Mouse (Mus musculus) thymus, postnatal 4 days (tissue): Measurements from ENCODE around the gene Kcnma1.

Experiments
- DNase-seq: peaks from one replicate; pipeline ENCODE4 v3.0.0; 2021

The Kcnma1 gene

GRCm38 (mm10) chr14:24014391-24014790 lies at the start of gene Kcnma1:
TSS of gene Kcnma1 (minus strand) at chr14:24014491.
- no peak for DNase-seq

- peak; percentile 24 for DNase-seq
Observed at GRCm38 (mm10) chr14:24059747-24060146, 45.5 kb upstream of the Kcnma1 start.

GRCm38 (mm10) chr14:24059287-24059686 lies 45.0 kb upstream of the Kcnma1 start:
- no peak for DNase-seq

GRCm38 (mm10) chr14:24051821-24052220 lies 37.5 kb upstream of the Kcnma1 start:
- no peak for DNase-seq

GRCm38 (mm10) chr14:24036609-24037008 lies 22.3 kb upstream of the Kcnma1 start:
- DNase-seq: no peak

DNA sequence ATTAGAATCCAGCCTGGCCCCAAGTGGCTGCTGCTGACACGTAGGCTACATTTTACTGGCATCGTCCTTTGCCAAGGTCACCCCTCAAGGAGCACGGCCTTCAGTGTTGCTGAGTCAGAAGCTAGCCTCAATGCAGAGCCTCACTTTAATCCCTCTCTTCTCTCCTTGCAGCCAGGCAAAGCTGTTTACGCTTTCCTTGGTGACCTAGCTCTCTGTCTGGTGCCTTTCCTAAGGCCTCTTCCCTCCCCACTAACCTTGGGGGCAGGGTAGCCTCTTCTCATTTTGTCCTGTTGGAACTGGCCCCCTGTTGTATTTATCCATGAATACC lies 21.9 kb upstream of the Kcnma1 start:
- no peak for DNase-seq

GRCm38 (mm10) chr14:24035486-24036207 lies 21.4 kb upstream of the Kcnma1 start:
- no peak for DNase-seq

DNA sequence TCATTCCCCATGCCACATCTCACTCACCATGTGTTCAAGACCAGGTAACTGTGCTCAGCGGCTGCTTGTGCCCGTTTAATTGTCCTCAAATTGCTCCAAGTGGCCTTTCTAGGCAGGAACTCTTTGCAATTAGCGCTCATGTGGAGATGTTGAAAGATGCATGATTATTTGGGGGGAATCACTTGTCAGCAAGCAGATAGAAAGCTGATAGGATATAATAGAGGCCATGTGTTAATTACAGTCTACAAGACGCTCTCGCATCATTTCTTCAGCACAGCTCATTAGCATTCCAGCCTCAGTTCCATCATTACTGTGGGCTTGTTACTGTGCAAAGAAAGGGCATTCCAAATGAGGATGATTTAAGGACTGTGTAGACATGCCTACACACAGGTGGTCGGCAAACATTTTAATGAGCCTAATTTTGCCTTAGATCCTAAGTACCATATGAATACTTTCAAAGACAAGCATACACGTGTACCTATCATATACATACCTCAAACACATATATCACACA lies 18.6 kb upstream of the Kcnma1 start:
- DNase-seq: no peak

DNA sequence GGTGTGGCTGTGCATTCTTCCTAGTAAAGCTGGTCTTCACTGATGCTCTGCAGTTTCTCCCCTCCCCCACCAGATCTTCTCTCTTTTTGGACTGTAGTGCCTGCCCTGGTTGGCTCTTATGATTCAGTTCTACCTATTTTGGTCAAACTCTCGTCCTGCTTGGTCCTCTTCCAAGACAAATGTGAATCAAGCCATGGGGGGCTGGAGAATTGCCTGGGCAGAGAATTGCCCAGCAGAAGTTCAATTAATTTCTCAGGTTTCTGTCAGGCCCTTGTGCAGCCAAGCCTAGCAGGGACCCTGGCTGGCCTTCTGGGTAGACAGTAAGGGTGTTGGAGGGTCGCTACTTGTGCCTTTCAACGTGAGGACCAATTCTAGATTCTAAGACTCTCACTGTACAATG lies 17.9 kb upstream of the Kcnma1 start:
- no peak for DNase-seq

DNA sequence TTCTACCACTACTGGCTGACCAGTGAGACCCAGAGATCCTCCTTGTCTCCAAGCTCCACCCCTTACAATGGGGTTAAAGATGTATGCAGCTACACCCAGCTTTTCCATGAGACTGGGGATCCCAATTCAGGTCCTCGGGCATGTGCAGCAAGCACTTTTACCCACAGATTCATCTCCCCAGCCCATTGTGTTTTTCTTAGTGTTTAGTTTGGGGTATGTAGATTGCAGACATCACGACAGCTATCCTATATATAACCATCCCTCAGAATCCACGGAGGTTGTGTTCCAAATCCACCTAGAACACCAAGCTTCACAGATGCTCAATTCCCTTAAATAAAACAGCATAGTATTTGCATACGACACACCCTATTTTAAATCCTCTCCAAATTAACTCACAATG lies 6.4 kb upstream of the Kcnma1 start:
- no peak for DNase-seq

GRCm38 (mm10) chr14:24009978-24010377 lies 4.3 kb downstream of the Kcnma1 start:
- DNase-seq: no peak

DNA sequence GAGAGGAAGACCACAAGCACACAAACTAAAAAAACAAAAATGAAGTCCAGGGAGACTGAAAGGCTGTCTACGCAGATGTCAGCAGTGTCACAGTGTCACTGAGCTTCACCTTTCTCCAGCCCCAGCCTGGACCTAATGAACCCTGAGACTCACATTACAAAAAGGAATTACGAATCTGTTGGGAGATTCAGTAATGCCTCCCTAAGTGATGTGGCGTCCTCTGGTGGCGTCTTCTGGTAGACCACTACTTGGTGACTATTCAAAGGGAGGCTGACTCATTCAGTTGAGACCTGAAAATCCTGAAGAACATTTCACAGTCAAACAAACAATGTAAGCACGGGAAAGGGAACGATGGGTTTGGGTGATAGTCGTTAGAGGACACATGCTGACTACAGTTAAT lies 6.0 kb downstream of the Kcnma1 start:
- peak; percentile 52 for DNase-seq

GRCm38 (mm10) chr14:24006276-24006675 lies 8.0 kb downstream of the Kcnma1 start:
- DNase-seq: no peak

DNA sequence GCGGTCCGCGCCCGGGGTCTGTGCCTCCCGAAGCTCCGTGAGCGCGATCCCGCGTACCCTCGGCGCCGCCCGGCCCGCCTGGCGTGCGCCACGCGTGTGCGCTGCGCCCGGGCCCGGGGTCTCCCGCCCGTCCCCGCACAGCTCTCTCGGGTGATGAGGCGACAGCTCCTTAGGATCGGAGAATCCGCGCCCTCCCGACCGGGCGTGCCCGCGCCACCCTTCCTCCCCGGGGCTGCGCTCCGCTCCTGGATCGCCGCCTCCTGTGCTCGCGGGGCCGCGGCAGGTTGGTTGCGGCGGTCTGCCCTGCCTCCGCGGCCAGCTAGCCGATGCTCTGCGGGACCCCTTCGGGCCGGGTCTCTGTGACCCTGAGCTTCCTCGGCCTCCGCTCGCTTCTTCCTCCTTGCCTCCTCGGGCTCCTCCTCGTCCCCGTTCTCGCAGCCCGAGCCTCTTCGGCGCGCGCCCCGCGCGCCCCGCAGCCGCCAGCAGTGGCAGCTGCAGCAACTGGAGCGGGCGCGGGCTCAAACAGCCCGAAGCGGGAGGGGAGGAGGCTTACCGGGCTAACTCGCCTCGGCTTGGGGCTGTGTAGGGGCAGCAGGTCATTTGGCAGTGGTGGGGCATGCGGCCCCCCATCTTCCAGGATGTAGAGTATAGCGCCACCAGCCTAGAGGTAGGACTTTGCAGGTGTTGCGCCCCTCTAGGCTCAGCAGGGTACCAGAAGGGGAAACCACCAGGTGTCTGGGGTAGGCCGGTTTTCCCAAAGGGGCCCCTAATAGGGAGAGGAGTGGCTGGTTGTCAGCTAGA lies 9.6 kb downstream of the Kcnma1 start:
- peak; percentile 23 for DNase-seq

DNA sequence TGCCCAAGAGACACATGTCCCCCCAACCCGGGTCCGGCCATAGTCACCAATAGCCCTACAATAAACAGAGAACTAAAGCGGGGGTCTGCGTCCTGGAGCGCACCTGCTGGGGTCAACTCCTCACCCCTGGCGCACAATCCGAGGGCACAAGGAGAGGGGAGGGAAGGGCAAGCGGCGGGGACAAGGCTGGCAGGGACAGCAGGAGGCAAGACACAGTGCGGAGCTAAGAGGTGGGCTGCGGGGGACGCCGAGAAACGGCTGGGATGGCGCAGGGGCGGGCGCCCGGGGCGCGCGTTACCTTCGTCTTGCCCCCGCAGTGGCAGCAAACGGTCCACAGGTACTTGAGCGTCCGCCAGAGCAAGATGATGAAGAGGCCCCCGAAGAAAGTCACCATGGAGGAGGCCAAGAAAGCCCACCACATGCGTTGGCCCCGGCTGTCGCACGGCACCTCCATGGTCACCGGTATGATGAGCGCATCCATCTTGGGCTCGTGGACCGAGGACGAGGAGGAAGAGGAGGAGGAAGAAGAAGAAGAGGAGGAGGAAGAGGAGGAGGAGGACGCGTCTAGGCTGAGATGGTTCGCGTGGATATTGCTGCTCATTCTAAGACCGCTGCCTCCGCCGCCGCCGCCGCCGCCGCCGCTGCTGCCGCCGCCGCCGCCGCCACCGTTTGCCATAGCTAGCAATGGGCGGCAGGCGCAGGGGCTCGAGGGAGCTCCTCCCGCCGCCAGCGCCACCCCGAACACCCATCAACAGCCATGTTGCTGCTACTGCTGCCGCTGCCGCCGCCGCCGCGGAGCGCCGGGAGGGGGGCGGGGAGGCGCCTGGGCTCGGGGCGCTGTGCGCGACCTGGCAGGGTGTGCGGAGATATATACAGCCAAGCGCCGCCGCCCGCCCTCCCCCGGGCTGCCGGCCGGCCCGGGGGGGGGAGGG lies 10.6 kb downstream of the Kcnma1 start:
- DNase-seq: peak; percentile 36

- no peak for DNase-seq
Observed at GRCm38 (mm10) chr14:24002647-24003046, 11.6 kb downstream of the Kcnma1 start.

GRCm38 (mm10) chr14:23997912-23998311 lies 16.4 kb downstream of the Kcnma1 start:
- DNase-seq: no peak

DNA sequence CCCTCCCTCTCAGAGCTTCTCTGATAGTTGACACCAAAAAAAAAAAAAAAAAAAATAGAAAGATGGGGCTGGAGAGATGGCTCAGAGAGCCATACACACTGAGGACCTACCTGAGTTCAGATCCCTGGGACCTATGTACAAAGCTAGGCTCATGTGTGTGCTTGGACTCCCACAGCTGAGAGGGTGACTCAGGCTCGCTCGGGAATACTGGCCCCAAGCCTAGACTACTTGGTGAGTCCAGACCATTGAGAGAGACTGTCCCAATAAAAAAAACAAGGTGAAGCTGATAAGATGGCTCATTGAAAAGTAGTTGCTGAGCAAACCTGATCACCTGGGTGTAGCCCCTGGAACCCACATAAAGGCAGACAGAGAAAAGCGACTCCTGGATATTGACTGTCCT lies 18.5 kb downstream of the Kcnma1 start:
- no peak for DNase-seq

DNA sequence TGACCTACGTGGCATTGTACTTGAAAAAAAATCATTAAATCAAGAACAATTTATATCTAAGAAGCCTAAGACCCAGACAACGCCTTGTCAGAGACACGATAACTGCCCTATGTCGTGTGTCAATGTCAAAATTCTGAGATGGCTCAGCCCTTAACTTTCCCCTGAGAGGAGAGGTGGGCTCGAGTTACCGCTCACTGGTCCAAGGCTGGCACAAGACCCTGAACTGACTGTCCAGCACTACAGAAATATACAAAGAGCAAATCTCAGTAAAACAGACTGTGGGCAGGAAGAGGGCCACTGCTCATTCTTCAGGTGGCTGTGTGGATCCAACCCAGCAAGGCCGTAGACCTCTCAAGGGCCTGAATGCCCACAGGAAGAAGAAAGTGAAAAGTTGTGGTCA lies 23.4 kb downstream of the Kcnma1 start:
- DNase-seq: no peak

DNA sequence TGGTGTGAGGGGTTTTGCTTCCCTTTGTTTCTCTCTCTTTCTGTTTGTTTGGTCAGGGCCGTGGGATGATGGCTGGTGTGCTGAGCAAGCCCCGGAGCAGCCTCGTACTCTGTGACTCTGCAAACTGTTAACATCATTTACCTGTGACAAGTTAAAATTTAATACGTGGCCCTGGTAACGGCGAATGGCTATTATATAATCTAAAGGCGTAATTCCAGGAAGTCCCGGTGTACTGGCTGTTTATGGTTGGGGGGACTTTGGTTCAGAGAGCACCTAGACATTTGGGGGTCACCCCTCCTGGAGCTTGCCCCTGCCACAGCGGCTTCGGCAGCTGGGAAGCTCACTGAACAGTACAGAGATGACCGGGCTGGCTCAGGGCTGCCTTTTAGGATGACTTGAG lies 24.6 kb downstream of the Kcnma1 start:
- no peak for DNase-seq

DNA sequence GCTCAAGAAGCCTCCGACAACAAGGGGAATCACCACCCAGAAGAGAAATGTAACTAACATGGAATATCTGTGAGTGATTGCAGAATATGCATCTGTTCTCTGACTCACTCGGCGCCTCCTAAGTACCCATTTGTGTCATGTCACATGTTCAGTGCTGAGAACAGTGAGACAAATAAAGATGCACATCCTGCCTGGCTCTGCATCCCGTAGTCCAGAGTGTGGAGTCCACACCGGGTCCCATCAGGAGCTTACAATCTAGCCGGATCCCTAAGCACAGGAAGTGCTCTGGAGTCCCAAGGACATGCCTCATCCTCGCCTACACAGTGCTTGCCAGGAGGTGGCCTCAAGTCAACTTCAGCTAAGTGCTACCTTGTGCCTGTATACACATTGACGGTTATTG lies 32.1 kb downstream of the Kcnma1 start:
- DNase-seq: no peak

- no peak for DNase-seq
Observed at GRCm38 (mm10) chr14:23974685-23975084, 39.6 kb downstream of the Kcnma1 start.

DNA sequence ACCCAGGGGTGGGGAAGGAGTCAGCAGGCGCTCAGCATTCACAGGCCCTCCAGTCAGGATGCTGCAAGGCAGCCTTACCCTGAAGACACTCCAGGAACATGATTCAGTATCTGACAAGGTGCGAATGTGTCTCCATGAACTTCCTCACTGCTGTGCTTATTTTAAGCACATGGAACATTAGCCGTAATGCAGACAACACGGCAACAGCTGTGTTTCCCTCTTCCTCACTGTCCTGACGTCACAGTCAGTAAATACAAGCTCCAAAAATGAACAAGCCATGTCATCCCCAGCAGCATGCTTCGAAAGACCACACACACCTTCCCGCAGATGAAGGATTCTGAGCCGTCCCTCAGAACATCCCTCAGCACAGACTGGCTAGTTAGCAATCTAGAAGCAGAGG lies 47.8 kb downstream of the Kcnma1 start:
- no peak for DNase-seq
